Mouse (Mus musculus) liver, embryonic 14.5 days (tissue): ENCODE results near the gene Tmem178.

Experiments
- CTCF ChIP-seq: IDR thresholded peaks from 2 replicates; pipeline ENCODE4 v1.5.1; 2016; ENCODE audit warnings: antibody characterized with exemption, low read depth, control low read depth
- EP300 ChIP-seq: IDR thresholded peaks from 2 replicates; pipeline ENCODE4 v1.6.1; 2016; ENCODE audit warnings: antibody characterized with exemption, low read depth

DNA sequence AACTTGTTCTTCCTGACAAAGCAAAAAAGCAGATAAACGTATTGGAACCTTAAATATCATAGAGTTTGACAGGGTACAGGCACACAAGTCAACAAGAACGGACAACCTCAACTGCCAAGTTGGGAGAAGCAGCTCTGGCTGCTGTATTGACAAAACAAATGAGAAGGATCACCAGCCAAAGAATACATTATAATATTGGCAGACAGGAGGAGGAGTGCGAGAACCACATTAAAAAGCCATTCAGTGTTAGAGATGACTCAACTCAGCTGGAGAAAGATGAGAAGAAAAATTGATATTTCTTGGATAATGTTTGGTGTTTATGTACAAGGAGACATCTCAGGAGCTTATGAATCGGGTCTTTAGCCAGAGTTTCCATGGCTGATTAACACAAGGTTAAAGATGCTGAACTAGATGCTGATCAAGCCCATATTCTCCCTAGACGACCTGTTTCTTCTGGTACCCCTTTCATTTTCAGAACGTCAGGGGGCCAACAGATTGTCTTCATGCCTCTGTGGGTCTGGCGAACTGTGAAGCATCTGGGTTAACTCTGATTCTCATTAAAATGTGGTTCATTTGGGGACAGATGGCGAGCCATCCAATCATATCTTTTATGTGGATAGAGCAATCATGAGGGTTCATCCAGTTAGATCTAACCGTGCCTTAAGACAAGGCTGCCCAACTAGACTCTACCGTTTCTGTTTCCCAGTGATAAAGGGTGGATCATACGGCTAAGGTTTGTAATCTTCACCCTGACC is 41.1 kb upstream of the Tmem178 start:
- TF ChIP-seq EP300: no peak
- TF ChIP-seq CTCF: no peak
